23 mouse cellular contexts compared by ENCODE assay signal in genomic region chr17:79177259-79177658, GRCm38 (mm10).
DNase-seq lines count a peak whose midpoint lies in the region; ATAC-seq and TF ChIP-seq lines count a peak whose summit lies in the region.
"Had no signal": no experiment of that assay in that cellular context is flagged by ENCODE, and none has a peak within 500 bp of the region (broad histone marks: within the 10 kb centered on the region; RNA-seq: fewer than 3 reads in every experiment).

No protein-coding gene starts in this region.

- no peaks in the 10 kb centered on the region for H3K9me3 ChIP-seq in intestine, postnatal 0 days (ENCODE audit: control insufficient read depth)
- H3K9me3 ChIP-seq in stomach, postnatal 0 days (ENCODE audit: control insufficient read depth, low read length), result no peaks in the 10 kb centered on the region
- H3K9me3 ChIP-seq: embryonic facial prominence, embryonic 13.5 days; forebrain, embryonic 13.5 days; heart, embryonic 15.5 days; hindbrain, embryonic 13.5 days had no signal

- intact Hi-C loops in left cerebral cortex, adult 2 months (cut with DNase I), result no loop called here

- no peak overlapping the region for H3K4me3 ChIP-seq in intestine, postnatal 0 days (ENCODE audit: low read depth, low read length)
- no peak overlapping the region for H3K4me3 ChIP-seq in stomach, postnatal 0 days (ENCODE audit: low read depth, low read length)
- H3K4me3 ChIP-seq in left cerebral cortex, adult 2 months, result no peak overlapping the region
- H3K4me3 ChIP-seq: embryonic facial prominence, embryonic 13.5 days; forebrain, embryonic 13.5 days; gastrocnemius, adult 2 months; heart, embryonic 15.5 days; hindbrain, embryonic 13.5 days had no signal

- H3K9ac ChIP-seq in intestine, postnatal 0 days (ENCODE audit: low read depth, low read length), result no peak overlapping the region
- H3K9ac ChIP-seq in stomach, postnatal 0 days (ENCODE audit: low read length), result no peak overlapping the region
- H3K9ac ChIP-seq: embryonic facial prominence, embryonic 13.5 days; forebrain, embryonic 13.5 days; forebrain, postnatal 0 days; heart, embryonic 15.5 days; hindbrain, embryonic 13.5 days had no signal

- 59% methylated on average over 3 of the region's 3 CpGs for WGBS in intestine, postnatal 0 days
- 52% methylated on average over 3 of the region's 3 CpGs for WGBS in stomach, postnatal 0 days

- H3K4me1 ChIP-seq in intestine, postnatal 0 days (replicated peaks; ENCODE audit: control insufficient read depth, insufficient read depth, low read length), result no peaks in the 10 kb centered on the region; the same call in 1 of the 2 replicates
- no peaks in the 10 kb centered on the region for H3K4me1 ChIP-seq in stomach, postnatal 0 days (replicated peaks; ENCODE audit: control insufficient read depth, insufficient read depth)
- H3K4me1 ChIP-seq: heart, embryonic 15.5 days; hindbrain, embryonic 13.5 days had no signal

- no peaks in the 10 kb centered on the region for H3K36me3 ChIP-seq in intestine, postnatal 0 days (ENCODE audit: control insufficient read depth, insufficient read depth)
- no peaks in the 10 kb centered on the region for H3K36me3 ChIP-seq in stomach, postnatal 0 days (ENCODE audit: control insufficient read depth, insufficient read depth, low read length)
- H3K36me3 ChIP-seq: embryonic facial prominence, embryonic 13.5 days; G1E; heart, embryonic 15.5 days; hindbrain, embryonic 13.5 days had no signal

- peak; percentile 96 for ATAC-seq in intestine, postnatal 0 days
- peak; percentile 93 for ATAC-seq in stomach, postnatal 0 days (ENCODE audit: low FRiP score, low TSS enrichment)
- ATAC-seq: CD4-positive, CD25-positive, alpha-beta regulatory T cell, adult 4 months; forebrain, embryonic 13.5 days; forebrain, postnatal 0 days; hindbrain, postnatal 0 days had no signal

- no peak overlapping the region for H3K4me2 ChIP-seq in intestine, postnatal 0 days (replicated peaks; ENCODE audit: low read depth)
- H3K4me2 ChIP-seq in stomach, postnatal 0 days (replicated peaks; ENCODE audit: low read depth), result no peak overlapping the region
- H3K4me2 ChIP-seq: embryonic facial prominence, embryonic 13.5 days; forebrain, embryonic 13.5 days; heart, embryonic 11.5 days; heart, embryonic 15.5 days; hindbrain, embryonic 13.5 days had no signal

- TF ChIP-seq EP300 in stomach, postnatal 0 days (optimal IDR thresholded peaks at IDR 0.05), result no peak

- H3K27ac ChIP-seq in intestine, postnatal 0 days (ENCODE audit: low read depth, low read length), result no peak overlapping the region
- H3K27ac ChIP-seq in stomach, postnatal 0 days (replicated peaks), result no peak overlapping the region
- no peak overlapping the region for H3K27ac ChIP-seq in left cerebral cortex, adult 2 months
- H3K27ac ChIP-seq: embryonic facial prominence, embryonic 13.5 days; forebrain, embryonic 13.5 days; gastrocnemius, adult 2 months; heart, embryonic 15.5 days; hindbrain, embryonic 13.5 days; hindbrain, postnatal 0 days had no signal

- DNase-seq in 3T3-L1 (ENCODE audit: low read depth, low spot score) (peak; percentile 59), R1 (ENCODE audit: low read depth, low spot score) (peak; percentile 15)
- DNase-seq in stomach, postnatal 0 days (ENCODE audit: low spot score), result peak; percentile 46
- no peak for DNase-seq in gastrocnemius, postnatal 25 days
- no peak for DNase-seq in left cerebral cortex, adult 2 months (ENCODE audit: extremely low spot score in 1 of 2, low spot score in 2 of 2)
- DNase-seq: adrenal gland, postnatal 14 days; B cell, adult 2 months; cerebellum, adult 18-20 months; cerebellum, adult 9-11 months; cerebellum, postnatal 36 days; forebrain, postnatal 0 days; gastrocnemius, adult 2 months; gastrocnemius, postnatal 36 days; heart, postnatal 14 days had no signal

- TF ChIP-seq CTCF in intestine, postnatal 0 days (IDR thresholded peaks at IDR 0.05; ENCODE audit: low read depth), result no peak
- TF ChIP-seq CTCF in stomach, postnatal 0 days (IDR thresholded peaks at IDR 0.05; ENCODE audit: low read depth), result no peak
- no peak for TF ChIP-seq CTCF in left cerebral cortex, adult 2 months (IDR thresholded peaks at IDR 0.05)

- no peaks in the 10 kb centered on the region for H3K27me3 ChIP-seq in intestine, postnatal 0 days (replicated peaks; ENCODE audit: control insufficient read depth, insufficient read depth, low read length)
- H3K27me3 ChIP-seq in stomach, postnatal 0 days (ENCODE audit: control insufficient read depth, insufficient read depth, low read length), result no peaks in the 10 kb centered on the region
- H3K27me3 ChIP-seq: embryonic facial prominence, embryonic 13.5 days; forebrain, embryonic 13.5 days; heart, embryonic 15.5 days; hindbrain, embryonic 13.5 days had no signal

Comparison
In these comparisons a context has a peak if more than half of its experiments do, and no peak if none do; other contexts are left out.
1. DNase-seq: peak in 3T3-L1 (single experiment), R1 (single experiment) and stomach, postnatal 0 days (single experiment); none in gastrocnemius, postnatal 25 days (single experiment) and left cerebral cortex, adult 2 months (0 of 2).